Mouse (Mus musculus) liver, embryonic 11.5 days (tissue): ENCODE results near the gene Faim2. TPM values are rescaled to one million over a fixed set of nuclear protein-coding genes. Genes with fewer than 3 reads are reported as not detected.

ENCODE experiments used
- ATAC-seq: fragments of 200-750 bp; cut with Nextera tagmentation; replicated peaks from 2 replicates; pipeline ENCODE4 v1.8.0; 2017; ENCODE audit warnings: moderate number of reproducible peaks, mild to moderate bottlenecking, moderate TSS enrichment, moderate library complexity; ENCODE audit not compliant: low FRiP score
- DNase-seq: peaks from one replicate; pipeline ENCODE4 v3.0.0-alpha.2; 2017; ENCODE audit warnings: low spot score
- H3K27ac ChIP-seq: fragments of 300-500 bp; sonication (generic); 2 replicates; pipeline ENCODE4 v1.5.1; 2014; ENCODE audit warnings: mild to moderate bottlenecking, low read depth, low read length, control low read depth
- H3K27me3 ChIP-seq: fragments of 300-500 bp; sonication (generic); replicated peaks from 2 replicates; pipeline ENCODE4 v1.6.1; 2014; ENCODE audit warnings: low read length, mixed read lengths; ENCODE audit not compliant: control insufficient read depth, insufficient read depth
- H3K36me3 ChIP-seq: fragments of 300-500 bp; sonication (generic); 2 replicates; pipeline ENCODE4 v1.6.1; 2014; ENCODE audit warnings: mild to moderate bottlenecking, low read length, moderate library complexity, mixed read lengths; ENCODE audit not compliant: control insufficient read depth, insufficient read depth
- H3K4me1 ChIP-seq: fragments of 300-500 bp; sonication (generic); replicated peaks from 2 replicates; pipeline ENCODE4 v1.6.1; 2014; ENCODE audit warnings: low read length, mixed read lengths; ENCODE audit not compliant: control insufficient read depth, insufficient read depth
- H3K4me2 ChIP-seq: fragments of 300-500 bp; sonication (generic); 2 replicates; pipeline ENCODE4 v1.6.1; 2014; ENCODE audit warnings: mild to moderate bottlenecking, control low read depth, moderate library complexity
- H3K4me3 ChIP-seq: fragments of 300-500 bp; sonication (generic); 2 replicates; pipeline ENCODE4 v1.5.1; 2014; ENCODE audit warnings: low read depth, low read length, control low read depth
- H3K9ac ChIP-seq: fragments of 300-500 bp; sonication (generic); 2 replicates; pipeline ENCODE4 v1.6.1; 2014; ENCODE audit warnings: low read depth, low read length, control low read depth
- H3K9me3 ChIP-seq: fragments of 300-500 bp; sonication (generic); 2 replicates; pipeline ENCODE4 v1.6.1; 2016; ENCODE audit warnings: low read length, inconsistent platforms, mixed read lengths; ENCODE audit not compliant: control insufficient read depth
- WGBS: fragments of 180-500 bp; shearing (Covaris S2); extraction: QIAGEN DNeasy Blood & Tissue Kit; methylation state at CpG from one replicate; pipeline ENCODE4 v1.1.7; 2014; 5-methylcytosine and 5-hydroxymethylcytosine counted together
- polyA plus RNA-seq: library from polyadenylated mRNA; unstranded; fragments of >200 nt; fragmentation: Nextera tagmentation; extraction: Ambion mirVana; gene quantifications from 2 replicates; pipeline ENCODE4 v1.2.1, GENCODE M21; 2014

Gene Faim2
- polyA plus RNA-seq, 1 experiment from 2014 or later: 0.22 TPM

DNA sequence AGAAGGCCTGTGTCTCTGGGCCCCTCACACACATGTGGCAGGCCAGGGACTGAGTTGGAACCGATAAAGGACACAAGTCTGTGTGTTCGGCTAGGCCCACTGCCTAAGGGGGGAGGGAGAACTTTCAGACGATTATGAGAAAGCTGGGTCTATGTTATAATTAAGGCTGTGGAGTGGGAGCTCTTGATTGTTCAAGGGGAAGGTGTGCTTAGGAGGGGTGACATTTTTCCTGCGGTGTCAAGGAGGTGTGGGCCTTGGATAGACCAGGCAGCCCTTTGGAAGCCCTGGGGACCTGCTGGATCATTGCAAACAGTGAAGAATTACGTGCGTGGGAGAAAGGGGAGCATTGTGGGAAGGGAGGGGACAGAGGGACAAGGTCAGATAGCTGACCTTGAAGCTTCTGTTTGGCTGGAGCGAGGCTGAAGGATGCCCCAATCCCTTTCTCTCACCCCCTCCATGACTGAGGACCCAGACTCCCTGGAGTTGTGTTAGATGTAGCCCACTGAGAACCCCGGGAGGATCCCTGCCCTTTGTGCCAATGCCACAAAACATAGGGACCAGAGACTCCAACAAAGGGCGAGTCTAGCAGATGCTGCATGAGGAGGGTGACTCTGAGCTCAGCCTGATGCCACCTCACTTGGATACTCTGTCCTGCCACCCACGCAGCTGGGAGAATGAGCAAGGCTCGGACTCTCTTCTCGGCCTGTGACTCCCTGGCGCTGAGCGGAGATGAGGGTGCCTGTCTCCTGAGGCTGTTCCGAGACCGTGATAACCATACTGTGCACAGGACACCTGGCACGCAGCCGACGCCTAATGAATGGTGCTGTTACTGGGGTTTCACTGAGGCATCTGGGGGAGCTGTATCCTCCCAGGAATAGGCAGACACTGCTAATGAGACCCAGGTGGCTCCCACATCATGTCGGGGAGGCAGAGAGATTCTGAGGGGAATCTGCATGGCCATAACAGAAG lies 26.4 kb downstream of the Faim2 start:
- DNase-seq (no peak), ATAC-seq (no peak)
- Histone ChIP-seq H3K27ac (peak overlapping the region; percentile 16; the same call in 1 of the 2 replicates), H3K4me2 (no peak overlapping the region), H3K4me3 (no peak overlapping the region), H3K9ac (no peak overlapping the region), H3K36me3 (no peaks in the 10 kb centered on the region), H3K9me3 (no peaks in the 10 kb centered on the region), H3K27me3 (peaks cover 3% of the 10 kb centered on the region; the same call in 1 of the 2 replicates), H3K4me1 (peaks cover 22% of the 10 kb centered on the region)
- WGBS: 67% methylated on average over 20 of the region's 20 CpGs

DNA sequence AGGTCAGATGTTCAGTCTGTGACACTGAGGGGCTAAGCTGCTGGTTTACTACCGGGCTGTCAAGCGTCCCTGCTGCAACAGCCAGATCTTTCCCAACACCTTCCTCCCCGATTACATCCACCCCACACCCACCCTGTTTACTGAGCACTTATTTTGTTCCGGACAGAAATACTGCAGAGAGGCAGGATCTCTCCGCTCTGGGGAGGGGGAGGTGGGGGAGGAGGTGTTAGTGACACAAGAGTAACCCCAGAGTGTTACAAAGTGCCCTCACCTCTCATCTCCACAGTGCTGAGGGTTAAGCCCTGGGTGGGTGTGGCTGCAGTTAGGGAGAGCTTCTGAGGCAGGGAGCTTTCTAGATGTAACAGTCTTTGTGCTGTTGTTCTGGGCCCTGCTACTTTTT lies 27.6 kb downstream of the Faim2 start:
- H3K27ac ChIP-seq: no peak overlapping the region
- no peak overlapping the region for H3K9ac ChIP-seq
- no peak overlapping the region for H3K4me3 ChIP-seq
- no peak for ATAC-seq
- H3K36me3 ChIP-seq: no peaks in the 10 kb centered on the region
- no peak overlapping the region for H3K4me2 ChIP-seq
- WGBS: 16% methylated on average over 5 of the region's 5 CpGs
- DNase-seq: no peak
- peaks cover 3% of the 10 kb centered on the region; the same call in 1 of the 2 replicates for H3K27me3 ChIP-seq
- H3K9me3 ChIP-seq: no peaks in the 10 kb centered on the region
- peaks cover 17% of the 10 kb centered on the region for H3K4me1 ChIP-seq

DNA sequence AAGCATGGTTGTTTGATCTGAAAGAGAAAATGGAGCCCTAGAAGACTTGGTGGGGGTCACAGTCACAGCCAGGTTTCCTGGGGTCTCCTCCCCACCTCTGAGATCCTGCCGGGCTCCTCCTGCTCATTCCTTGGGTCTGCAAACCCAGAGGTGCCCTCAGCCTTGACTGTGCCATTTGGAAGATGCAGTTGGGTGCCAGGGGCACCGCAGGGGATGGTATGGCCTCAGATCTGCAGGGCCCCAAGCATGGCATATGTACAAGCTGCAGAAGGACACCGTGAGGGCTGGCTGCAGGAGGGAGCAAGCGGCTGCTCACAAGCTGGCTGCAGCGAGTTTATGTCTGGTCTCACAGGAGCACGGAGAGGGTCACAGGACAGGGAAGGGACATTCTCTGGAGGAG lies 28.2 kb downstream of the Faim2 start:
- Histone ChIP-seq H3K27ac (no peak overlapping the region), H3K27me3 (peaks cover 5% of the 10 kb centered on the region; the same call in 1 of the 2 replicates)

GRCm38 (mm10) chr15:99498781-99499180 lies 29.2 kb downstream of the Faim2 start:
- 49% methylated on average over 4 of the region's 4 CpGs for WGBS
- H3K27me3 ChIP-seq: peaks cover 7% of the 10 kb centered on the region; the same call in 1 of the 2 replicates

More for the DNA sequence above, 28.2 kb downstream of the Faim2 start:
- DNase-seq: no peak
- ATAC-seq: no peak
- WGBS: 36% methylated on average over 6 of the region's 6 CpGs
- Histone ChIP-seq H3K4me3 (no peak overlapping the region), H3K4me2 (no peak overlapping the region), H3K9ac (no peak overlapping the region), H3K4me1 (peaks cover 17% of the 10 kb centered on the region), H3K36me3 (no peaks in the 10 kb centered on the region), H3K9me3 (no peaks in the 10 kb centered on the region)

GRCm38 (mm10) chr15:99498356-99498755 lies 29.6 kb downstream of the Faim2 start:
- DNase-seq (no peak), ATAC-seq (no peak)
- H3K9me3 ChIP-seq: no peaks in the 10 kb centered on the region
- H3K9ac ChIP-seq: no peak overlapping the region
- H3K4me3 ChIP-seq: no peak overlapping the region
- H3K4me1 ChIP-seq: peaks cover 14% of the 10 kb centered on the region
- H3K36me3 ChIP-seq: no peaks in the 10 kb centered on the region
- no peak overlapping the region for H3K27ac ChIP-seq
- H3K27me3 ChIP-seq: peaks cover 7% of the 10 kb centered on the region; the same call in 1 of the 2 replicates
- no peak overlapping the region for H3K4me2 ChIP-seq
- WGBS: 66% methylated on average over 4 of the region's 4 CpGs

More at GRCm38 (mm10) chr15:99498781-99499180, 29.2 kb downstream of the Faim2 start:
- Histone ChIP-seq H3K36me3 (no peaks in the 10 kb centered on the region), H3K9ac (no peak overlapping the region), H3K9me3 (no peaks in the 10 kb centered on the region), H3K4me2 (no peak overlapping the region), H3K4me3 (no peak overlapping the region), H3K27ac (no peak overlapping the region), H3K4me1 (peaks cover 17% of the 10 kb centered on the region)
- DNase-seq: no peak
- no peak for ATAC-seq

GRCm38 (mm10) chr15:99497527-99498242 lies 30.3 kb downstream of the Faim2 start:
- H3K27ac ChIP-seq: no peak overlapping the region
- 51% methylated on average over 12 of the region's 12 CpGs for WGBS
- no peak overlapping the region for H3K4me2 ChIP-seq

DNA sequence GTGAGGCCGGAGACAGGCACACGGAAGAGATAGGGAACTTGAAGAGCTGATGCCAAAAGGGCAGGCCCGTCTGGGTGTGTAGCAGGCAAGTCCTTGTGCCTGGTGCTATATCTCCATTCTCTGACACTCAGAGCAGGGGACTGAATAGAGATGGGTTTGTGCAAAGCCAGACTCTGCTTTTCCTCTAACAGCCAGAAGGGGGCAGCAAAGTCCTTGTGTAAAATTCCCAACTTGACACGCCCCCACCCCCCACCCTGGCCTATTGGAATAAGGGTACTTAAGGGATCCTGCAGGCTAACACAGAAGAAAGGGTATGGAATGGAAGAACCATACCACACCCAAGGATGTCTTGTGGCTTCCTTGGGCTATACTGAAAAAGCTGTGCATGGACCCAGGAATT lies 30.9 kb downstream of the Faim2 start:
- DNase-seq: no peak
- H3K4me2 ChIP-seq: no peak overlapping the region
- peaks cover 14% of the 10 kb centered on the region for H3K4me1 ChIP-seq
- no peak overlapping the region for H3K4me3 ChIP-seq
- H3K27ac ChIP-seq: no peak overlapping the region
- peaks cover 10% of the 10 kb centered on the region; the same call in 1 of the 2 replicates for H3K27me3 ChIP-seq
- ATAC-seq: no peak
- no peak overlapping the region for H3K9ac ChIP-seq
- no peaks in the 10 kb centered on the region for H3K36me3 ChIP-seq
- no peaks in the 10 kb centered on the region for H3K9me3 ChIP-seq
- WGBS: 11% methylated on average over 4 of the region's 4 CpGs

More at GRCm38 (mm10) chr15:99497527-99498242, 30.3 kb downstream of the Faim2 start:
- H3K4me1 ChIP-seq: peaks cover 14% of the 10 kb centered on the region
- no peak for ATAC-seq
- no peak for DNase-seq
- no peaks in the 10 kb centered on the region for H3K9me3 ChIP-seq
- H3K27me3 ChIP-seq: peaks cover 10% of the 10 kb centered on the region; the same call in 1 of the 2 replicates
- no peaks in the 10 kb centered on the region for H3K36me3 ChIP-seq
- no peak overlapping the region for H3K4me3 ChIP-seq
- H3K9ac ChIP-seq: no peak overlapping the region

- Histone ChIP-seq H3K27me3 (no peaks in the 10 kb centered on the region), H3K36me3 (no peaks in the 10 kb centered on the region), H3K4me3 (no peak overlapping the region), H3K4me2 (no peak overlapping the region), H3K9ac (no peak overlapping the region), H3K9me3 (no peaks in the 10 kb centered on the region), H3K27ac (no peak overlapping the region), H3K4me1 (no peaks in the 10 kb centered on the region)
- no peak for ATAC-seq
- no peak for DNase-seq
- 49% methylated on average over 6 of the region's 6 CpGs for WGBS
Observed at GRCm38 (mm10) chr15:99484745-99485144, 43.2 kb downstream of the Faim2 start.
